Mouse (Mus musculus): ENCODE results near the gene Krt77.

- TF ChIP-seq CTCF (conservative IDR thresholded peaks at IDR 0.05; ENCODE audit: low read length): no peak
- TF ChIP-seq POU5F1 (IDR thresholded peaks at IDR 0.05; ENCODE audit: borderline replicate concordance, low read length): no peak
- TF ChIP-seq NANOG (IDR thresholded peaks at IDR 0.05; ENCODE audit: borderline replicate concordance, low read length): no peak
These were observed 2.8 kb downstream of the Krt77 start for GRCm38 (mm10) chr15:101866754-101867153.
